Mouse (Mus musculus) embryonic facial prominence, embryonic 14.5 days (tissue): ENCODE measurements at regions not wholly inside any gene's neighbourhood (a gene's known extent, or its start where the extent isn't known, plus 50 kb on each side); places are given as distances from the start of the nearest gene placed in this dataset.

ENCODE experiments used
- ATAC-seq: fragments of 200-750 bp; cut with Nextera tagmentation; 2 replicates; pipeline ENCODE4 v1.8.0; 2017; ENCODE audit warnings: low read depth, moderate number of reproducible peaks, moderate TSS enrichment
- DNase-seq: peaks from one replicate; pipeline ENCODE4 v3.0.0-alpha.2; 2015; ENCODE audit warnings: low spot score
- H3K27ac ChIP-seq: fragments of 300-500 bp; sonication (generic); replicated peaks from 2 replicates; pipeline ENCODE4 v1.5.1; 2014; ENCODE audit warnings: low read depth, mild to moderate bottlenecking, low read length, moderate library complexity
- H3K27me3 ChIP-seq: fragments of 300-500 bp; sonication (generic); replicated peaks from 2 replicates; pipeline ENCODE4 v1.6.1; 2014; ENCODE audit warnings: low read length; ENCODE audit not compliant: control insufficient read depth, insufficient read depth
- H3K36me3 ChIP-seq: fragments of 300-500 bp; sonication (generic); 2 replicates; pipeline ENCODE4 v1.6.1; 2014; ENCODE audit warnings: low read length, mixed read lengths; ENCODE audit not compliant: control insufficient read depth, insufficient read depth
- H3K4me1 ChIP-seq: fragments of 300-500 bp; sonication (generic); 2 replicates; pipeline ENCODE4 v1.6.1; 2014; ENCODE audit warnings: antibody characterized with exemption, low read length; ENCODE audit not compliant: control insufficient read depth, insufficient read depth
- H3K4me2 ChIP-seq: fragments of 300-500 bp; sonication (generic); 2 replicates; pipeline ENCODE4 v1.6.1; 2014; ENCODE audit warnings: low read depth, mild to moderate bottlenecking, low read length, moderate library complexity, mixed read lengths
- H3K4me3 ChIP-seq: fragments of 300-500 bp; sonication (generic); 2 replicates; pipeline ENCODE4 v1.5.1; 2014; ENCODE audit warnings: low read depth, mild to moderate bottlenecking, low read length
- H3K9ac ChIP-seq: fragments of 300-500 bp; sonication (generic); 2 replicates; pipeline ENCODE4 v1.6.1; 2014; ENCODE audit warnings: low read depth, mild to moderate bottlenecking, low read length, moderate library complexity, mixed read lengths
- H3K9me3 ChIP-seq: fragments of 300-500 bp; sonication (generic); 2 replicates; pipeline ENCODE4 v1.6.1; 2016; ENCODE audit warnings: low read length; ENCODE audit not compliant: control insufficient read depth
- WGBS: fragments of 180-500 bp; shearing (Covaris S2); extraction: QIAGEN DNeasy Blood & Tissue Kit; methylation state at CpG from one replicate; pipeline ENCODE4 v1.1.7; 2014; 5-methylcytosine and 5-hydroxymethylcytosine counted together

DNA sequence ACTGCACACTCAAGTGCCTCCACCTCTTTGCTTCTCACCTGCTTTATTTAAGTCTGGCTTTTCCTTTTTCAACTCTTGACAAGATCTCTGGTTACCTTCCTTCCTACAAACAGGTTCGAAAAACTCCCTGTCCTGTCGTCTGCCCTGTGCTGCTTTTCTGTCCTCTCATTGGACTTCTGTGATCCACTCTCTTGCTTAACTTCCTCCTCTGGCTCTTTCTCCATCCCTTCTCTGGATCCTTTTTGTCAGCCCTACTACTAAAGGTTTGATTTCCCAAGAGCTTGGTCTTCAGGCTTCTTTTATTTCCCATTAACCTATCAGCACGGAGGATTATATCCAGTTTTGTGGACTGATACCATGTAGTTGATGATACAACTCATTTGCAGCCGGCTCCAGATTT lies 149.8 kb downstream of the Satb1 start:
- DNase-seq: no peak
- ATAC-seq: no peak

DNA sequence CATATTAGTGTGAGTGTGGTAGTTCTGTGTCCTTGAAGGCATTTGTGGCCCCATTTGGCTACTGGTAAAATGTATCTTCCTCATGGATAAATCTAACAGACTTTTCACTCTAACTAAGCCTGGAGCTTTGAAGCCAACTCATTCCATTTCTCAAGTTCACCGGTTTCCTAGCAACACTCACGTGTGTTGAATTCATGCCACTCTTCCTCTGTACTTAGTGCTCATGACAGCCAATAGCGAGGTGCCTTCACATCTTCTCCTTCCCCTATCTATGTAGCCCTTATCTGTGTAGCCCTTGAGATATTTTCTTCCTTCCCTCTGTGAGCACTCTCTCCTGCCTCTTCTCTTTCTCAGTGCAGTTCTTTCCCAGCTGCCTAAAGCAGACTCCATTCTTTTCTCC lies 150.7 kb downstream of the Satb1 start:
- 87% methylated on average over 3 of the region's 3 CpGs for WGBS
- Histone ChIP-seq H3K4me2 (no peak overlapping the region), H3K27me3 (no peaks in the 10 kb centered on the region), H3K4me3 (no peak overlapping the region), H3K36me3 (no peaks in the 10 kb centered on the region), H3K9me3 (no peaks in the 10 kb centered on the region), H3K27ac (no peak overlapping the region), H3K4me1 (no peaks in the 10 kb centered on the region), H3K9ac (no peak overlapping the region)
- no peak for DNase-seq
- no peak for ATAC-seq

More for the DNA sequence above, 149.8 kb downstream of the Satb1 start:
- Histone ChIP-seq H3K4me2 (no peak overlapping the region), H3K27ac (no peak overlapping the region), H3K36me3 (no peaks in the 10 kb centered on the region), H3K9me3 (no peaks in the 10 kb centered on the region), H3K4me1 (no peaks in the 10 kb centered on the region), H3K4me3 (no peak overlapping the region), H3K9ac (no peak overlapping the region), H3K27me3 (no peaks in the 10 kb centered on the region)
- WGBS: 85% methylated on average over 4 of the region's 4 CpGs

- H3K36me3 ChIP-seq: no peaks in the 10 kb centered on the region
- no peaks in the 10 kb centered on the region for H3K27me3 ChIP-seq
- no peaks in the 10 kb centered on the region for H3K4me1 ChIP-seq
- no peaks in the 10 kb centered on the region for H3K9me3 ChIP-seq
- no peak overlapping the region for H3K9ac ChIP-seq
- no peak for DNase-seq
- H3K27ac ChIP-seq: no peak overlapping the region
- no peak overlapping the region for H3K4me3 ChIP-seq
- no peak for ATAC-seq
- WGBS: 85% methylated on average over 8 of the region's 8 CpGs
- H3K4me2 ChIP-seq: no peak overlapping the region
These were observed 155.6 kb downstream of the Satb1 start for GRCm38 (mm10) chr17:51677451-51677850.

- Histone ChIP-seq H3K9me3 (no peaks in the 10 kb centered on the region), H3K4me1 (no peaks in the 10 kb centered on the region), H3K27ac (no peak overlapping the region), H3K4me3 (no peak overlapping the region), H3K4me2 (no peak overlapping the region), H3K9ac (no peak overlapping the region), H3K36me3 (no peaks in the 10 kb centered on the region), H3K27me3 (no peaks in the 10 kb centered on the region)
- 74% methylated on average over 4 of the region's 4 CpGs for WGBS
- ATAC-seq: no peak
- DNase-seq: no peak
These were observed 174.7 kb downstream of the Satb1 start for GRCm38 (mm10) chr17:51658408-51658807.

DNA sequence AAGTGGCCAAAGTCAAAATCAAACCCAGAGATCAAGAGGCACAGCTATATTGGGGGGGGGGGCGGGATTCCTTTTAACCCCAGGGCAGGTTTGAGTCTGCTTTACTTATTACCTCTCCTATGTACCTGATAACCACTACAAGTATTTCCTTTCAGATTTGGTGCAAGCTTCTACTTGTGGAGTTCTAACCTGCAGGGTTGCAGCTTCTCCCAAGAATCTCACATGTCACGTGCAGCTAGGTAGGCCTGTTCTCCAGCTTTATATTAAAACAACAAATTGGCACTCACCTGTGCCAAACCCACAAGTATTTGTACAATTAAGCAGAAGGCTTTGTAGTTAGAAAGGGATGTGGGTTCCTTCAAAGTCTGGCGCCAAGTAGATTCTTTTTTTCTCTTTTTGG lies 179.2 kb downstream of the Satb1 start:
- 58% methylated on average over 3 of the region's 3 CpGs for WGBS
- ATAC-seq (peak; percentile 85; the same call in 1 of the 2 replicates), DNase-seq (peak; percentile 80)
- H3K4me1 ChIP-seq: no peaks in the 10 kb centered on the region
- no peaks in the 10 kb centered on the region for H3K27me3 ChIP-seq
- no peak overlapping the region for H3K4me2 ChIP-seq
- no peak overlapping the region for H3K9ac ChIP-seq
- H3K27ac ChIP-seq: no peak overlapping the region
- no peaks in the 10 kb centered on the region for H3K9me3 ChIP-seq
- H3K36me3 ChIP-seq: no peaks in the 10 kb centered on the region
- no peak overlapping the region for H3K4me3 ChIP-seq

DNA sequence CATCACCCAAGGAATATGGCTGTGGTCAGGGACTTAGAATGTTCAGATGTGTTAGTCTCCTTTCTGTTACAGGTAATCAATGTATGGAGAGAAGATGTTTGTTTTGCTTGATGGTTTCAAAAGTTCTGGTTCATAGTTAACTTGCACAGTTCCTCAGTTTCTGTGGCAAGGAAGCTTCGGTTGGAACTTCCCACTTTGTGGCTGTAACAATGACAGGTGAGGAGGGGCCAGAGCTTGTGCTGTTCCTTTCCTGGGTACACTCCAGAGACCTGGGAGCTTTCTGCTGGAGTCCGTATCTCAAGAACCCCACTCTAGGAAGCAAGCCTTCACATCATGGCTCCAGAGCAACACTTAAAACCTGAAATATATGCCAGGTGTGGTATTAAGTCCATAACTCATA lies 181.2 kb downstream of the Satb1 start:
- Histone ChIP-seq H3K27me3 (no peaks in the 10 kb centered on the region), H3K4me2 (no peak overlapping the region), H3K9me3 (no peaks in the 10 kb centered on the region), H3K27ac (no peak overlapping the region), H3K36me3 (no peaks in the 10 kb centered on the region), H3K9ac (no peak overlapping the region), H3K4me1 (no peaks in the 10 kb centered on the region), H3K4me3 (no peak overlapping the region)
- ATAC-seq (no peak), DNase-seq (no peak)
- 88% methylated on average over 2 of the region's 2 CpGs for WGBS

DNA sequence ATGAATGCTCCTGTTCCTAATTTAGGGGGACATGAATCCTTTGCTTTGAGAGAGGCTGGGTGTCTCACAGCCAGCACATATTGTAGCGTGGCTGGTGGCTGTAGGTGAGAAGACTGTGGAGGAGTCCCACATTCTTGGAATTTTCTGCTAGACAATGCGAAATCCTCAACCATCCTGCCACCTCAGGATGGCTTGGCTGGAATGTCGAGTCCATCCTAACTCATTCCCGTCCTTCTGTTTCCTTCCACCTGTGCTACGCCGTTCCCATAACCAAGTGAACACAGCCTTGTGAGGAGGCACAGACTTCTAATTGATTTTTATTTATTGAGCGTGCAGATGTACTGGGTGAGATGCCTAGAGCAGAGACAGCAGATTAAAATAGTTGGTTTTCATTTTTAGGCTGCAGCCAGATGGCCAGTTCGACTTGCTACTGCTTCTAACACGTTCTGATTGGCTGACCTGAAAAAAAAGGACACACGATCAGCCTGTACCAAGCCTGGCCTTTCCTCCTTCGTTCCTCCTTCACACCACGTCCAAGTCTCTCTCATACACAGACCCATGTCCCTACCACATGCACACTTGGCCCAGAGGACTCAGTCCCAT lies 183.8 kb downstream of the Satb1 start:
- no peaks in the 10 kb centered on the region for H3K4me1 ChIP-seq
- no peak overlapping the region for H3K27ac ChIP-seq
- no peak overlapping the region for H3K4me3 ChIP-seq
- no peak overlapping the region for H3K9ac ChIP-seq
- no peaks in the 10 kb centered on the region for H3K9me3 ChIP-seq
- H3K36me3 ChIP-seq: no peaks in the 10 kb centered on the region
- H3K4me2 ChIP-seq: no peak overlapping the region
- no peaks in the 10 kb centered on the region for H3K27me3 ChIP-seq
- ATAC-seq (no peak), DNase-seq (no peak)
- WGBS: 76% methylated on average over 12 of the region's 12 CpGs

GRCm38 (mm10) chr17:51646416-51646815 lies 186.7 kb downstream of the Satb1 start:
- H3K9ac ChIP-seq: no peak overlapping the region
- H3K4me1 ChIP-seq: no peaks in the 10 kb centered on the region
- no peak overlapping the region for H3K27ac ChIP-seq
- no peak overlapping the region for H3K4me2 ChIP-seq
- no peaks in the 10 kb centered on the region for H3K27me3 ChIP-seq
- no peaks in the 10 kb centered on the region for H3K36me3 ChIP-seq
- DNase-seq (no peak), ATAC-seq (no peak)
- no peak overlapping the region for H3K4me3 ChIP-seq
- WGBS: 75% methylated on average over 2 of the region's 2 CpGs
- no peaks in the 10 kb centered on the region for H3K9me3 ChIP-seq

DNA sequence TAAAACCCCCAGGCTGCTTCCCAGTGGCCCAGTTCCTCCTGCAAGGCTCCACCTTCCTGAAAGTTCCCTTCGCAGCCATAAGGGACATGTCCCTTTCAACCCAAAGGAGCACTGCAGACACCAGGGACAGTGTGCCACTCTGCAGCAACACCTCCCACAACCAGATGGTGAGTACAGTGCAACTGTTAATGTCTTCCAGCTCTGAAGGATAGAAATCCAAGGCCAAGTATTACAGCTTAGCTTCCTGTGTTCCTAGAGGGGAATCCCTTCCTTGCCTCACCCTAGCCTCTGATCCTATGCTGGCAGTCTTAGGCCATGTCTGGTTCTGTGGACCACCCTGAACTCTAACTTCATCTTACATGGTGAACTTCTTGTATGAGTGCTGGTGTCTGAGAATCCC lies 187.2 kb downstream of the Satb1 start:
- 100% methylated on average over 1 of the region's 1 CpGs for WGBS
- Histone ChIP-seq H3K27ac (no peak overlapping the region), H3K9me3 (no peaks in the 10 kb centered on the region), H3K27me3 (no peaks in the 10 kb centered on the region), H3K9ac (no peak overlapping the region), H3K4me2 (no peak overlapping the region), H3K4me3 (no peak overlapping the region), H3K4me1 (no peaks in the 10 kb centered on the region), H3K36me3 (no peaks in the 10 kb centered on the region)
- DNase-seq: no peak
- no peak for ATAC-seq
